Mouse (Mus musculus): ENCODE results near the gene Optc. TPM values are rescaled to one million over a fixed set of nuclear protein-coding genes. Genes with fewer than 3 reads are reported as not detected.

The Optc gene
- polyA plus RNA-seq, 1 experiment from 2014 or later = 0.32 TPM

GRCm38 (mm10) chr1:133936169-133936568 lies 28.4 kb upstream of the Optc start:
- Histone ChIP-seq H3K4me3 (no peak overlapping the region), H3K27ac (replicated peaks) (no peak overlapping the region), H3K9ac (no peak overlapping the region), H3K9me3 (no peaks in the 10 kb centered on the region), H3K36me3 (no peaks in the 10 kb centered on the region), H3K27me3 (replicated peaks) (no peaks in the 10 kb centered on the region), H3K4me1 (peaks cover 7% of the 10 kb centered on the region), H3K4me2 (no peak overlapping the region)
- ATAC-seq (ENCODE audit: extremely low read depth, insufficient number of reproducible peaks, low FRiP score, low TSS enrichment) = no peak
- whole genome bisulfite sequencing = 90% methylated on average over 3 of the region's 3 CpGs

DNA sequence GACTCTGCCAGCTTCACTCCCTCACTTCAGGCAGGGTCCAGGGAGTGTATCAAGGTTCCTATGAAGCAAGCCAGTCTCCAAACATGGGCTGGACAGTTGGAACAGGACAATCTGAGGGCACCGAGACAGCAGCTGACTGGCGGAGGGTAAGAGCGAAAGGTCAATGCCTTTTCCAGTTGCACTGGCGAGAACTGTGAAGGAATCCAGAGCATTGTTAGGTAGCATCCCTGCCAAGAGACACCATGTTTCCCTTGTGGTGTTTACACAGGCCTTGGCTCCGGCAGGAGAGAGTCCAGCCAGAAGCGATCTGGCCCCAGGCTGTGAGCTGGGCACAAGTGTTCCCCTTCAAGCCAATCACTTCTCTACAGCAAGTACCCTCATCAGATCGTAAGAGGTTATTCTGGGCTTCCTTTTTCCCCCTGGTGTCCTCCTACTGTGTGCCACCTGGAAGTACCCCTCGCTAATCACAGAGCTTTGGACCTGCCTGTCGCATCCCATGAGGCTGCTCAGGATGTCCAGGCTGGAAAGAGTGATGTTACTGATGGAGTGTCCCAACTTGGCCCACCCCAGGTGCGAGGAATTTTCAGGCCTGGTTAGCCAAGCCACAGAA lies 26.7 kb upstream of the Optc start:
- no peaks in the 10 kb centered on the region for H3K9me3 ChIP-seq
- no peaks in the 10 kb centered on the region for H3K36me3 ChIP-seq
- WGBS = 76% methylated on average over 10 of the region's 10 CpGs
- no peak for ATAC-seq (ENCODE audit: extremely low read depth, insufficient number of reproducible peaks, low FRiP score, low TSS enrichment)
- H3K4me3 ChIP-seq = no peak overlapping the region
- no peak overlapping the region for H3K9ac ChIP-seq
- H3K27me3 ChIP-seq (replicated peaks) = no peaks in the 10 kb centered on the region
- peaks cover 6% of the 10 kb centered on the region for H3K4me1 ChIP-seq
- no peak overlapping the region for H3K27ac ChIP-seq (replicated peaks)
- H3K4me2 ChIP-seq = no peak overlapping the region

GRCm38 (mm10) chr1:133933301-133934195 lies 25.7 kb upstream of the Optc start:
- Histone ChIP-seq H3K4me1 (peaks cover 6% of the 10 kb centered on the region), H3K4me2 (no peak overlapping the region), H3K9ac (no peak overlapping the region), H3K27me3 (replicated peaks) (no peaks in the 10 kb centered on the region), H3K9me3 (no peaks in the 10 kb centered on the region), H3K27ac (replicated peaks) (no peak overlapping the region), H3K4me3 (no peak overlapping the region), H3K36me3 (no peaks in the 10 kb centered on the region)
- 61% methylated on average over 14 of the region's 14 CpGs for WGBS
- ATAC-seq (ENCODE audit: extremely low read depth, insufficient number of reproducible peaks, low FRiP score, low TSS enrichment) = no peak

- WGBS = 41% methylated on average over 3 of the region's 3 CpGs
Measured at GRCm38 (mm10) chr1:133929980-133930379, 22.2 kb upstream of the Optc start.

DNA sequence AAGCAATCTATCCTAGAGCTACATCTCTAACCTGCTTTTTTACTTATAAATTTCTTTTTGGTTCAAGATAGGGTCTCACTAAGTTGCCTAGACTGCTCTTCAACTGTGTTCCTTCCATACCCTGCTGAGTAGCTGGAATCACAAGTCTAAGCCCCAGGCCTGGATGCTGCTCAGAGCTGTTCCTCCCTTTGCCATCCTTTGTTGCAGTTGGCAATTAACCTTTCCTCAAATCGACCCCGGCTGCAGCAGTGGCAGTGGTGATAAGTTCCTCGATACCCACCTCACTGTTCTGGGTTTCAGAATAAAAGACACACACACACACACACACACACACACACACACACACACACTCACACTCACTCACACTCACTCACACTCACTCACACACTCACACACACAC lies 17.4 kb upstream of the Optc start:
- ATAC-seq (ENCODE audit: extremely low read depth, insufficient number of reproducible peaks, low FRiP score, low TSS enrichment) = no peak
- Histone ChIP-seq H3K9me3 (no peaks in the 10 kb centered on the region), H3K27ac (replicated peaks) (no peak overlapping the region), H3K4me3 (no peak overlapping the region), H3K4me2 (no peak overlapping the region), H3K9ac (no peak overlapping the region), H3K27me3 (replicated peaks) (no peaks in the 10 kb centered on the region), H3K36me3 (no peaks in the 10 kb centered on the region), H3K4me1 (peaks cover 29% of the 10 kb centered on the region)
- WGBS = 88% methylated on average over 3 of the region's 3 CpGs

More at GRCm38 (mm10) chr1:133929980-133930379, 22.2 kb upstream of the Optc start:
- no peak overlapping the region for H3K4me2 ChIP-seq
- no peak for ATAC-seq (ENCODE audit: extremely low read depth, insufficient number of reproducible peaks, low FRiP score, low TSS enrichment)
- H3K9me3 ChIP-seq = no peaks in the 10 kb centered on the region
- peaks cover 6% of the 10 kb centered on the region for H3K4me1 ChIP-seq
- no peak overlapping the region for H3K27ac ChIP-seq (replicated peaks)
- no peak overlapping the region for H3K9ac ChIP-seq
- H3K4me3 ChIP-seq = no peak overlapping the region
- H3K36me3 ChIP-seq = no peaks in the 10 kb centered on the region
- no peaks in the 10 kb centered on the region for H3K27me3 ChIP-seq (replicated peaks)

- ATAC-seq (ENCODE audit: extremely low read depth, insufficient number of reproducible peaks, low FRiP score, low TSS enrichment) = no peak
- H3K36me3 ChIP-seq = no peaks in the 10 kb centered on the region
- 26% methylated on average over 7 of the region's 7 CpGs for WGBS
- H3K4me2 ChIP-seq = no peak overlapping the region
- H3K4me3 ChIP-seq = no peak overlapping the region
- no peak overlapping the region for H3K27ac ChIP-seq (replicated peaks)
- no peaks in the 10 kb centered on the region for H3K9me3 ChIP-seq
- peaks cover 5% of the 10 kb centered on the region; the same call in 1 of the 2 replicates for H3K27me3 ChIP-seq (replicated peaks)
- no peak overlapping the region for H3K9ac ChIP-seq
- H3K4me1 ChIP-seq = peaks cover 34% of the 10 kb centered on the region
Measured at GRCm38 (mm10) chr1:133924141-133924875, 16.5 kb upstream of the Optc start.

- Histone ChIP-seq H3K4me3 (no peak overlapping the region), H3K27ac (replicated peaks) (no peak overlapping the region), H3K27me3 (replicated peaks) (peaks cover 13% of the 10 kb centered on the region; the same call in 1 of the 2 replicates), H3K4me1 (peaks cover 37% of the 10 kb centered on the region), H3K36me3 (no peaks in the 10 kb centered on the region), H3K9me3 (no peaks in the 10 kb centered on the region), H3K4me2 (no peak overlapping the region), H3K9ac (no peak overlapping the region)
- WGBS = 83% methylated on average over 5 of the region's 5 CpGs
- ATAC-seq (ENCODE audit: extremely low read depth, insufficient number of reproducible peaks, low FRiP score, low TSS enrichment) = no peak
Measured at GRCm38 (mm10) chr1:133923071-133923470, 15.3 kb upstream of the Optc start.

DNA sequence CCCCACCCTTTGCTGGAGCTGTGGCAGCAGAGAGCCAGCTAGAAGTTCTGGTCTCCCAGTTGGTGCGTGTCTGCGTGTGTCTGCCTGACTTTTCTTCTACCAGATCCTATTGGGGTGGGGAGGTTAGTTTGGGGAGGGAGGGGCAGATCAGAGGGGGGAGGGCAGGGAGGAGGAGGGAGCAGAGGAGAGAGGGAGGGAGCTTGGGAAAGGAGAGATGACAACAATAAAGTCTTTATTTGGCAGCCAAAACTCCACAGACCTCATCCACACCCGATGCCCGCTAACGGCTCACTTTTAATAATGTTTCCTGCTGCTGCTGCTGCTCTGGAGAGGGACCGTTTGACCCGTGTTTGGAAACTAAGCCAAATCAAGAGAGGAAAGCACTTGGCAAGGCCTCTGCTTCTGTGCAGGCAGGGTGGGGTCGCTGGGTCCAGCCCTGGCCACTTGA lies 13.5 kb upstream of the Optc start, which contains the start of gene Prelp:
TSS of gene Prelp (minus strand) at position 111 of the 448 bp plus-strand sequence.
- peak within 1 kb of the TSS; percentile 14; the same call in 1 of the 2 replicates for H3K4me3 ChIP-seq
- H3K4me1 ChIP-seq = peaks cover 54% of the 10 kb centered on the region
- no peaks in the 10 kb centered on the region for H3K36me3 ChIP-seq
- H3K27me3 ChIP-seq (replicated peaks) = peaks cover 13% of the 10 kb centered on the region; the same call in 1 of the 2 replicates
- no peak for ATAC-seq (ENCODE audit: extremely low read depth, insufficient number of reproducible peaks, low FRiP score, low TSS enrichment)
- H3K27ac ChIP-seq (replicated peaks) = peak within 1 kb of the TSS; percentile 73
- no peaks in the 10 kb centered on the region for H3K9me3 ChIP-seq
- H3K9ac ChIP-seq = peak within 1 kb of the TSS; percentile 54
- 16% methylated on average over 8 of the region's 8 CpGs for WGBS
- peak within 1 kb of the TSS; percentile 36 for H3K4me2 ChIP-seq

DNA sequence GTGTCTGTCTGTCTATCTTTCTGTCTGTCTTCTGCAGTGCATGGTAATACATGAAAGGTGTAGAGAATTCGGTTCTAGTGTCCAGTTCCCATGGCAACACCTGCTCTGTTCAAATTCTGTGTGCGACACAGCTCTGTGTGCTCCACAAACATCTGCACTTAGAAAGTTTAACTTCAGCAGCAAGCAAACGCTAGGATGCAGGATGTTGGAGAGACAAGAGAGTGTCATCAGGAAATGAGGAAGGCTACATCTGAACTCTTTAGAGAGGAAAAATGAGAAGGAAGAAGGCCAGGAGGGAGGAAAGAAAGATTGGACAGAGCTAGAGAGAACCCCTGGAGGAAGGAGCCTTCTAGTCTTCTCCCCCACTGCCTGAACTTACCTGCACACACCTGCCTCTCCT lies 13.1 kb upstream of the Optc start:
- Histone ChIP-seq H3K4me2 (peak overlapping the region; percentile 36), H3K9me3 (no peaks in the 10 kb centered on the region), H3K4me1 (peaks cover 58% of the 10 kb centered on the region), H3K4me3 (peak overlapping the region; percentile 14; the same call in 1 of the 2 replicates), H3K27ac (replicated peaks) (peak overlapping the region; percentile 73), H3K27me3 (replicated peaks) (peaks cover 13% of the 10 kb centered on the region; the same call in 1 of the 2 replicates), H3K9ac (peak overlapping the region; percentile 54), H3K36me3 (no peaks in the 10 kb centered on the region)
- ATAC-seq (ENCODE audit: extremely low read depth, insufficient number of reproducible peaks, low FRiP score, low TSS enrichment) = no peak
- WGBS = 49% methylated on average over 3 of the region's 3 CpGs

GRCm38 (mm10) chr1:133920401-133920800 lies 12.6 kb upstream of the Optc start:
- no peak overlapping the region for H3K27ac ChIP-seq (replicated peaks)
- H3K9ac ChIP-seq = peak overlapping the region; percentile 54; the same call in 1 of the 2 replicates
- H3K27me3 ChIP-seq (replicated peaks) = peaks cover 13% of the 10 kb centered on the region; the same call in 1 of the 2 replicates
- peak overlapping the region; percentile 36 for H3K4me2 ChIP-seq
- H3K36me3 ChIP-seq = no peaks in the 10 kb centered on the region
- no peak overlapping the region for H3K4me3 ChIP-seq
- H3K4me1 ChIP-seq = peaks cover 63% of the 10 kb centered on the region
- no peaks in the 10 kb centered on the region for H3K9me3 ChIP-seq
- WGBS = 54% methylated on average over 3 of the region's 3 CpGs
- ATAC-seq (ENCODE audit: extremely low read depth, insufficient number of reproducible peaks, low FRiP score, low TSS enrichment) = no peak

DNA sequence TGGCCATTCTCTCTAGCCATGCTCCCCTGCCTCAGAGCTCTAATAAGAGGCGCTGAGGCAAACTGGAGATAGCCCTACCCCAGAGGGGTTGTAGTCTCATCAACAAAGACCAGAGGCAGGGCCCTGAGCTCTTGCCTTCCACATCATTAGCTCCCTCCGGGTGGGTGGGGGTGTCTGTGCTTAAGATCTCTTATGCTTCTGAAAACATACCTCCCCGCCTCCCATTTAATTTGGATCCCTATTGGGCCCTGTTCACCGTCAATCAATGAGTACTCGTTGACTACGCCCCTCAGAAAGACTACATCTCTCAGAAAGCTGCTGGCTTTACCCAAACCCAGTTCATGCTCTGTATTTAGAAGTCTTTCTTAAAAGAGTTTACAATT lies 10.3 kb upstream of the Optc start:
- Histone ChIP-seq H3K4me2 (peak overlapping the region; percentile 20; the same call in 1 of the 2 replicates), H3K4me3 (no peak overlapping the region), H3K4me1 (peaks cover 58% of the 10 kb centered on the region), H3K9me3 (no peaks in the 10 kb centered on the region), H3K27me3 (replicated peaks) (peaks cover 21% of the 10 kb centered on the region; the same call in 1 of the 2 replicates), H3K27ac (replicated peaks) (0 out of 2 replicates have a peak overlapping the region, but pooled peaks have one; percentile 21), H3K36me3 (no peaks in the 10 kb centered on the region), H3K9ac (no peak overlapping the region)
- WGBS = 49% methylated on average over 6 of the region's 6 CpGs
- ATAC-seq (ENCODE audit: extremely low read depth, insufficient number of reproducible peaks, low FRiP score, low TSS enrichment) = no peak

Measured in heart, embryonic 13.5 days (tissue).